Mouse (Mus musculus) ES-E14 (cell line): ENCODE results near the gene Hsdl1.

Experiments
- CHD2 ChIP-seq: IDR thresholded peaks from 2 replicates; pipeline ENCODE4 v1.6.1; 2014; ENCODE audit warnings: mild to moderate bottlenecking, low read depth, low read length, inconsistent platforms
- HCFC1 ChIP-seq: IDR thresholded peaks from 2 replicates; pipeline ENCODE4 v1.6.1; 2012; ENCODE audit warnings: low read length, inconsistent platforms, borderline replicate concordance; ENCODE audit not compliant: insufficient read depth
- MAFK ChIP-seq: IDR thresholded peaks from 2 replicates; pipeline ENCODE4 v1.6.1; 2014; ENCODE audit warnings: mild to moderate bottlenecking, low read depth, low read length, inconsistent platforms; ENCODE audit not compliant: insufficient read depth

DNA sequence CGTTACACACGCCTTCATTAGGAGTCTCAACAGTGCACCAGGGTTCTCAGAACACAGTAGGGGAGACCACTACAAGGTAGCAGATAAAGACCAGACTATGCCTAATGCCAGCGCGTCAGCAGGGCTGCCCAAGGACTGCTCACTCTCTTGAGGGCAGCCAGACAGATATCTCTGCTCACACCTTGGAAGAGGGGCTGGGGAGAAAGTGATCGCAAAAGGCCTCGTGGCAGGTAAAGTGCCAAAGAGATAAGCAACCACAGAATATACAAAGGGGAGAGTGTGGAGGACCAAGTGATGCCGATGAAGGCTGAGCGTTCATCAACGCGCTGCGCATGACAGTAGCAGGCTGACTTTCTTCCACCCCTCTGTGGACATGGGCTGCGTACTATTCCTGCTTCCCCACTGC is 29.4 kb upstream of the Hsdl1 start:
- no peak for TF ChIP-seq MAFK
- TF ChIP-seq CHD2 = no peak
- TF ChIP-seq HCFC1 = no peak
